In the genomic region with DNA sequence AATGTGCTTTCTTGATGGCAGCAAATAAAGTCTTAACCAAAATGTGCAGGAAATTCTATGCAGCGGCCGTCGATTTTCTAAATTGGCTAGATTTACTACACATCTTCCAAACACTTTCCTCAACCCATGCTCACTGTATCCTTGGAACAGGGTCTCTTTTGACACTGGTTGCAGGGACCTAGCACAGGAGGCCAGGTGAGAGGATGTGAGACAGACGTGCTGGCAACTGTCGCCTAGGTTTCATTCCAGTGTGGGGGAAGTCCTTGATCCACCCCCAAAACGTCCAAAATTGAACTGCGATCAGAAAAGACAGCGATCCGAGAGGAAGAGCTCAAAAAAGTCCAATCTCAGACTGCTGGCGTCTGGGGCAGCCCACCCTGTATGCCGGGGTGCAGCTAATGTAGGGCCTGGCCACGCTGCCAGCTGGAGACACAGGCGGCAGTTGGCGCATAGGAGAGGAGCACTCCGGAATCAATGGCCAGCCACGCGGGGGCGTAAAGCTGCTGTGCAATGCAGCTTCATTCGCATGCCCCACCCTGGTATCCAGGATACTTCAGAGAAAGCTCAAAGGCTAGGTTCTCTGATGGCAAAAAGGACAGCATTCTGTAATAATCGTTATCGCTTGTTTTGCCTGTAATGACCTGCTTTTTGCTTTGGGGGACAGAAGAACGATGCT, we compare ENCODE assay signal across 8 mouse cellular contexts. TPM values are rescaled to one million over a fixed set of nuclear protein-coding genes. Genes with fewer than 3 reads are reported as not detected.
DNase-seq lines count a peak whose midpoint lies in the region; ATAC-seq and TF ChIP-seq lines count a peak whose summit lies in the region.

No protein-coding gene starts in this region.

- no peaks in the 10 kb centered on the region for H3K36me3 ChIP-seq in ES-E14 (ENCODE audit: control insufficient read depth, insufficient read depth, low read length, poor library complexity, severe bottlenecking)
- no peaks in the 10 kb centered on the region for H3K36me3 ChIP-seq in hindbrain, embryonic 12.5 days

- 21% methylated on average over 22 of the region's 22 CpGs for WGBS in hindbrain, embryonic 12.5 days

- peak overlapping the region in 1 of 2 experiments; percentile 43; a peak in 2 of 4 replicates for H3K4me3 ChIP-seq in ES-E14 (ENCODE audit: insufficient read depth in 1 of 2, low read depth in 1 of 2, low read length in 2 of 2, poor library complexity in 1 of 2, severe bottlenecking in 1 of 2)
- H3K4me3 ChIP-seq in hindbrain, embryonic 12.5 days = no peak overlapping the region

- peak; percentile 91 for ATAC-seq in hindbrain, embryonic 12.5 days (ENCODE audit: low FRiP score)

- H3K4me1 ChIP-seq in ES-E14 (ENCODE audit: control insufficient read depth in 2 of 2, insufficient read depth in 2 of 2, low read length in 2 of 2, poor library complexity in 1 of 2) = no peaks in the 10 kb centered on the region; a peak in 1 of 4 replicates
- H3K4me1 ChIP-seq in hindbrain, embryonic 12.5 days = peaks cover 4% of the 10 kb centered on the region; the same call in 1 of the 2 replicates

- H3K27ac ChIP-seq in ES-E14 (ENCODE audit: insufficient read depth, low read depth, low read length, poor library complexity, severe bottlenecking) = no peak overlapping the region
- H3K27ac ChIP-seq in hindbrain, embryonic 12.5 days = no peak overlapping the region

- peak overlapping the region; percentile 42 for H3K4me2 ChIP-seq in hindbrain, embryonic 12.5 days (replicated peaks)

- in situ Hi-C loops in ES-E14 (cut with MboI; ENCODE audit: low sequenced_read_pairs in 2 of 2, unreplicated experiment in 2 of 2) = loop anchor here in 1 of 2 experiments (25.0 kb wide), 1 partner anchor 304 kb away; no protein-coding TSS in a partner anchor

- no peaks in the 10 kb centered on the region for H3K9me3 ChIP-seq in ES-E14 (ENCODE audit: control insufficient read depth, insufficient read depth, low read depth, low read length)
- H3K9me3 ChIP-seq in hindbrain, embryonic 12.5 days (replicated peaks) = no peaks in the 10 kb centered on the region

- DNase-seq in ES-E14 (ENCODE audit: low read depth, low spot score) = peak; percentile 60
- DNase-seq in cerebellum, adult 9-11 months = peak; percentile 32
- DNase-seq in frontal cortex, postnatal 14 days (ENCODE audit: low spot score in 2 of 2) = peak; percentile 33 to 68
- DNase-seq in layer of hippocampus, postnatal 36 days = peak; percentile 42 to 62
- DNase-seq in lung, postnatal 14 days = peak; percentile 87
- DNase-seq in retina, postnatal 1 day = peak; percentile 80
- peak; percentile 69 to 72 for DNase-seq in thymus, postnatal 36 days

- no peaks in the 10 kb centered on the region for H3K27me3 ChIP-seq in hindbrain, embryonic 12.5 days

- H3K9ac ChIP-seq in ES-E14 (ENCODE audit: insufficient read depth, low read depth, low read length, poor library complexity, severe bottlenecking) = no peak overlapping the region
- H3K9ac ChIP-seq in hindbrain, embryonic 12.5 days = peak overlapping the region; percentile 41; the same call in 1 of the 2 replicates

TF ChIP-seq in ES-E14, 5 proteins besides CTCF, POLR2A, EP300 and RAD21:
- no peak for TF ChIP-seq MAFK (IDR thresholded peaks at IDR 0.05; ENCODE audit: insufficient read depth, low read depth, low read length)
- TF ChIP-seq ZC3H11A (IDR thresholded peaks at IDR 0.05; ENCODE audit: borderline replicate concordance, low read depth, low read length) = peak; percentile 79; the same call in 1 of the 2 replicates

RNA-seq across cellular contexts. Expression of gene Trappc3l, which starts 3.6 kb away (rescaled TPM):
- total RNA-seq in ES-E14 (2012; rRNA removed) = not detected in 2 replicates
- not detected in 2 replicates for polyA plus RNA-seq in hindbrain, embryonic 12.5 days (2016; fragmentation: Nextera tagmentation; extraction: Ambion mirVana)
- not detected for total RNA-seq in layer of hippocampus, postnatal 36 days (2021)

RNA-seq across cellular contexts. Expression of gene Calhm4, which starts 10.3 kb away (rescaled TPM):
- total RNA-seq in ES-E14 (2012; rRNA removed) = 0.04 TPM in 1 of 2 replicates, not detected in the other
- not detected in 2 replicates for polyA plus RNA-seq in hindbrain, embryonic 12.5 days (2016; fragmentation: Nextera tagmentation; extraction: Ambion mirVana)
- total RNA-seq in layer of hippocampus, postnatal 36 days (2021) = not detected

RNA-seq across cellular contexts. Expression of gene Rwdd1, which starts 14.3 kb away (rescaled TPM):
- total RNA-seq in ES-E14 (2012; rRNA removed) = 106 and 149 TPM in 2 replicates
- 136 and 153 TPM in 2 replicates for polyA plus RNA-seq in hindbrain, embryonic 12.5 days (2016; fragmentation: Nextera tagmentation; extraction: Ambion mirVana)
- 100 to 1,000 TPM; 101 to 103 TPM for total RNA-seq in layer of hippocampus, postnatal 36 days (2021)

Comparison
In these comparisons a context has a peak if more than half of its experiments do, and no peak if none do; other contexts are left out.
1. DNase-seq: peak in every context shown above with its lines; median percentile 87 in lung, postnatal 14 days; 80 in retina, postnatal 1 day; 70 in thymus, postnatal 36 days; 60 in ES-E14; 52 in layer of hippocampus, postnatal 36 days; 50 in frontal cortex, postnatal 14 days; 32 in cerebellum, adult 9-11 months.